Mouse (Mus musculus) myocyte (in vitro differentiated cells): ENCODE results near the gene Mtmr10. TPM values are rescaled to one million over a fixed set of nuclear protein-coding genes. Genes with fewer than 3 reads are reported as not detected.

Source experiments
- H3K27me3 ChIP-seq: one replicate; pipeline ENCODE4 v1.6.1; 2011; ENCODE audit not compliant: control insufficient read depth, insufficient read depth, insufficient read length
- H3K36me3 ChIP-seq: one replicate; pipeline ENCODE4 v1.6.1; 2011; ENCODE audit not compliant: control insufficient read depth, insufficient read depth
- H3K4me2 ChIP-seq: one replicate; pipeline ENCODE4 v1.6.1; 2011; ENCODE audit warnings: low read depth, control low read depth
- H3K4me3 ChIP-seq: one replicate; pipeline ENCODE4 v1.5.1; 2011; ENCODE audit warnings: mild to moderate bottlenecking, control low read depth, moderate library complexity
- H3K79me2 ChIP-seq: one replicate; pipeline ENCODE4 v1.6.1; 2011; ENCODE audit not compliant: control insufficient read depth, insufficient read depth
- H3ac ChIP-seq: one replicate; pipeline ENCODE4 v1.6.1; 2011; ENCODE audit not compliant: control insufficient read depth, insufficient read length
- CEBPB ChIP-seq: IDR thresholded peaks from 2 replicates; pipeline ENCODE4 v1.6.1; 2011; ENCODE audit warnings: mild to moderate bottlenecking, moderate library complexity; ENCODE audit not compliant: poor library complexity, insufficient read depth, severe bottlenecking
- E2F4 ChIP-seq: IDR thresholded peaks from one replicate; pipeline ENCODE4 v1.6.1; 2011; ENCODE audit warnings: mild to moderate bottlenecking, control low read depth, moderate library complexity; ENCODE audit not compliant: insufficient read depth
- MAX ChIP-seq: IDR thresholded peaks from one replicate; pipeline ENCODE4 v1.6.1; 2011; ENCODE audit warnings: low read depth, mild to moderate bottlenecking, control low read depth
- MYOD1 ChIP-seq, 3 experiments: IDR thresholded peaks; one replicate each; pipeline ENCODE4 v1.6.1; 2011; ENCODE audit warnings: control low read depth in 2 of 3, low read depth in 2 of 3, mild to moderate bottlenecking in 2 of 3, moderate library complexity in 1 of 3; ENCODE audit not compliant: insufficient read length in 2 of 3, control insufficient read depth in 1 of 3
- MYOG ChIP-seq, 3 experiments: IDR thresholded peaks; one replicate each; pipeline ENCODE4 v1.6.1; 2011; ENCODE audit warnings: control low read depth in 2 of 3, low read depth in 2 of 3, mild to moderate bottlenecking in 2 of 3; ENCODE audit not compliant: insufficient read length in 2 of 3, control insufficient read depth in 1 of 3, insufficient read depth in 1 of 3
- POLR2A ChIP-seq: IDR thresholded peaks from one replicate; pipeline ENCODE4 v1.6.1; 2011; ENCODE audit warnings: low read depth, mild to moderate bottlenecking, control low read depth, moderate library complexity; ENCODE audit not compliant: insufficient read length
- POLR2AphosphoS2 ChIP-seq: IDR thresholded peaks from one replicate; pipeline ENCODE4 v1.6.1; 2011; ENCODE audit warnings: low read depth, control low read depth; ENCODE audit not compliant: insufficient read length
- REST ChIP-seq: IDR thresholded peaks from one replicate; pipeline ENCODE4 v1.6.1; 2011; ENCODE audit warnings: mild to moderate bottlenecking, control low read depth, moderate library complexity; ENCODE audit not compliant: insufficient read depth, insufficient read length
- SRF ChIP-seq: IDR thresholded peaks from one replicate; pipeline ENCODE4 v1.6.1; 2011; ENCODE audit warnings: low read depth; ENCODE audit not compliant: control insufficient read depth, insufficient read length
- TCF12 ChIP-seq: IDR thresholded peaks from one replicate; pipeline ENCODE4 v1.6.1; 2011; ENCODE audit warnings: mild to moderate bottlenecking, control low read depth; ENCODE audit not compliant: poor library complexity, insufficient read depth, severe bottlenecking
- TCF3 ChIP-seq: IDR thresholded peaks from one replicate; pipeline ENCODE4 v1.6.1; 2011; ENCODE audit warnings: low read depth, control low read depth; ENCODE audit not compliant: insufficient read length
- USF1 ChIP-seq: IDR thresholded peaks from one replicate; pipeline ENCODE4 v1.6.1; 2011; ENCODE audit warnings: low read depth, mild to moderate bottlenecking, control low read depth, moderate library complexity
- polyA plus RNA-seq: library from polyadenylated mRNA; unstranded; fragments of >200 nt; fragmentation: generic; extraction: Trizol; gene quantifications from one replicate; pipeline ENCODE4 v1.2.1, GENCODE M21; 2012; ENCODE audit warnings: missing spikeins

The Mtmr10 gene
- polyA plus RNA-seq, 1 experiment = 5.6 TPM

GRCm38 (mm10) chr7:64289416-64289815 is 2.0 kb downstream of the Mtmr10 start:
- peak overlapping the region; percentile 72 for H3K4me3 ChIP-seq

GRCm38 (mm10) chr7:64290431-64290830 is 3.0 kb downstream of the Mtmr10 start:
- TF ChIP-seq TCF12 (no peak), SRF (no peak), REST (no peak), USF1 (no peak), POLR2A (no peak), E2F4 (no peak), MYOG (IDR thresholded peaks at IDR 0.05; ENCODE audit: control insufficient read depth in 1 of 3, insufficient read depth in 1 of 3, insufficient read length in 2 of 3, low read depth in 2 of 3) (no peak), POLR2AphosphoS2 (no peak), TCF3 (no peak), MYOD1 (IDR thresholded peaks at IDR 0.05; ENCODE audit: control insufficient read depth in 1 of 3, insufficient read length in 2 of 3, low read depth in 2 of 3) (no peak), MAX (no peak), CEBPB (no peak)
- Histone ChIP-seq H3ac (no peak overlapping the region), H3K36me3 (peaks cover 9% of the 10 kb centered on the region), H3K4me3 (no peak overlapping the region), H3K27me3 (no peaks in the 10 kb centered on the region), H3K4me2 (no peak overlapping the region), H3K79me2 (peaks cover 27% of the 10 kb centered on the region)

More at GRCm38 (mm10) chr7:64289416-64289815, 2.0 kb downstream of the Mtmr10 start:
- H3K4me2 ChIP-seq = peak overlapping the region; percentile 65
- TF ChIP-seq REST (no peak), MYOD1 (IDR thresholded peaks at IDR 0.05; ENCODE audit: control insufficient read depth in 1 of 3, insufficient read length in 2 of 3, low read depth in 2 of 3) (no peak), E2F4 (no peak), CEBPB (no peak), SRF (no peak), POLR2AphosphoS2 (no peak)
- peaks cover 9% of the 10 kb centered on the region for H3K36me3 ChIP-seq
- H3ac ChIP-seq = no peak overlapping the region
- peaks cover 24% of the 10 kb centered on the region for H3K79me2 ChIP-seq
- H3K27me3 ChIP-seq = no peaks in the 10 kb centered on the region

- Histone ChIP-seq H3K79me2 (peaks cover 27% of the 10 kb centered on the region), H3K4me3 (no peak overlapping the region), H3K4me2 (no peak overlapping the region), H3K36me3 (peaks cover 9% of the 10 kb centered on the region), H3K27me3 (no peaks in the 10 kb centered on the region), H3ac (no peak overlapping the region)
- no peak for TF ChIP-seq USF1
- no peak for TF ChIP-seq TCF12
- no peak for TF ChIP-seq CEBPB
- TF ChIP-seq SRF = no peak
- TF ChIP-seq POLR2A = no peak
- no peak for TF ChIP-seq TCF3
- TF ChIP-seq MYOG (IDR thresholded peaks at IDR 0.05; ENCODE audit: control insufficient read depth in 1 of 3, insufficient read depth in 1 of 3, insufficient read length in 2 of 3, low read depth in 2 of 3) = no peak
Observed at GRCm38 (mm10) chr7:64291722-64292121, 4.3 kb downstream of the Mtmr10 start.

- TF ChIP-seq POLR2AphosphoS2 (no peak), E2F4 (no peak), CEBPB (no peak), TCF3 (no peak), REST (no peak), MYOG (IDR thresholded peaks at IDR 0.05; ENCODE audit: control insufficient read depth in 1 of 3, insufficient read depth in 1 of 3, insufficient read length in 2 of 3, low read depth in 2 of 3) (peak in 2 of 3 experiments; percentile 4 to 34), POLR2A (no peak), MAX (no peak), SRF (no peak), TCF12 (no peak), MYOD1 (IDR thresholded peaks at IDR 0.05; ENCODE audit: control insufficient read depth in 1 of 3, insufficient read length in 2 of 3, low read depth in 2 of 3) (peak in 1 of 3 experiments; percentile 21)
Observed at GRCm38 (mm10) chr7:64296286-64297010, 9.0 kb downstream of the Mtmr10 start.

GRCm38 (mm10) chr7:64310241-64310640 is 22.8 kb downstream of the Mtmr10 start:
- no peak overlapping the region for H3K4me2 ChIP-seq
- no peaks in the 10 kb centered on the region for H3K79me2 ChIP-seq
- H3K27me3 ChIP-seq = no peaks in the 10 kb centered on the region
- TF ChIP-seq POLR2AphosphoS2 (no peak), USF1 (no peak), MYOD1 (IDR thresholded peaks at IDR 0.05; ENCODE audit: control insufficient read depth in 1 of 3, insufficient read length in 2 of 3, low read depth in 2 of 3) (no peak)
- no peak overlapping the region for H3K4me3 ChIP-seq
- H3K36me3 ChIP-seq = peaks cover 34% of the 10 kb centered on the region
- no peak overlapping the region for H3ac ChIP-seq

More at GRCm38 (mm10) chr7:64296286-64297010, 9.0 kb downstream of the Mtmr10 start:
- no peak overlapping the region for H3ac ChIP-seq
- H3K27me3 ChIP-seq = no peaks in the 10 kb centered on the region
- H3K36me3 ChIP-seq = peaks cover 25% of the 10 kb centered on the region
- peaks cover 14% of the 10 kb centered on the region for H3K79me2 ChIP-seq
- H3K4me3 ChIP-seq = no peak overlapping the region
- no peak overlapping the region for H3K4me2 ChIP-seq
